Mouse (Mus musculus): ENCODE data around the gene Olfr370.
"Not testable (repeated sequence)": the region's sequence is repeated elsewhere in the genome, so short reads cannot be mapped to it uniquely, and the experiment has no call there.

Gene Olfr370

DNA sequence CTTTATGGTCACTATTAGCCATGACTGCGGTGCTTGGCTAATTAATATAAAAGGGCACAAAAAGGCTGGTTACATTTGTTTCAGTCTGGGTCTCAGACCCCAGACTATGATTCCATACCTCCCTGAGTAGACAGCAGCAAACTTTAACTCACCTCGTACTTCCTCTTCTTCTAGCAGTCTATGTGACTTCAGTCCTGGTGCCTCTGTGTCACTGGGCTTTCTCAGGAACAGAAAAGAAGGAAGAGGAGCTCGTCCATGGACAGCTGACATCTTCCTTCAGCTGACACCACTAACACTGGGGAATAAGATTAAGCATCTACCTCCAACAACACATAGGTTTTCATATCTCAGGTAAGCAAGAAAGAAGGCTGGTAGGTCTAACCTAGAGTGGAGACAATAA is at the start of gene Olfr370:
Gene Olfr370 (plus strand): TSS at position 45 of the 400 bp plus-strand sequence.
- no peak for DNase-seq (ENCODE audit: low spot score in 2 of 2)

- DNase-seq (ENCODE audit: low spot score in 2 of 2) = no peak
Observed at GRCm38 (mm10) chr8:83511696-83512095, 23.9 kb upstream of the Olfr370 start.

DNA sequence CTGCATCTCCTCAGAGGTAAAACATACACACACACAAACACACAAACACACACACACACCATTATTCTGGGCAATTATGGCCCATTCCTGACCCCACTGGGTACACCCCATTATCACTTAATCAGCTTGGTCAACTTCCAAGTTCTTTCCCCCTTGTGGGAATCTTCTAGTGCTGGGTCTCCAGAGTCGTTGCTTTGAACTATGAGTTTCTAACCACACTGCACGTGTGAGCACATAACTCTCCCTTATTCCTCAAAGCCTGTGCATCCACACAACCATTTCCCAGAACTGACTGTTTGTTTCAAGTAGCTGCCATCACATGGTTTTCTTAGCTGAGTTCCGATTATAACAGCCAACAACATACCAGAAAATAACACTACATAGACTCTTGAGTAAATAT is 15.1 kb upstream of the Olfr370 start:
- DNase-seq (ENCODE audit: low spot score in 2 of 2) = no peak

DNA sequence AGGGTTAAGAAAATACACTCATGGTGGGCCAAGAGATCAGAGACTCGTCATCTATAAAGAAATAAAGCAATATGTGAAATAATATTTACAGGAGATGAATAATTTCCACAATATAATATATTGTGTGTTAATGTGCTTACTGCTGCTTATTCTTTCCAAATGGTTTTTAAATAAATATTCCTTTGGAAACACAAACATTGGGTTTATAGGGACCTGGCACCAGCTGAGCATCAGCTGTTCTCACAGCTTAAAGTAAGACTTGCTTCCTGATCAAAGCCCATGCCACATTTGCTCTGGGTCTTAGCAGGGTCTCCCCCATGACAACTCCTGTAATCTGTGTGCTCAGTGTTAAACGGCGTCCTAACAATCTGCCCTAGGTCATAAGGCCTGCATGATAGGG is 14.7 kb upstream of the Olfr370 start:
- DNase-seq (ENCODE audit: low spot score in 2 of 2) = not testable (repeated sequence)

- DNase-seq (ENCODE audit: low spot score in 2 of 2) = no peak
Observed at GRCm38 (mm10) chr8:83521310-83521709, 14.3 kb upstream of the Olfr370 start.

- DNase-seq (ENCODE audit: low spot score in 2 of 2) = no peak
Observed at GRCm38 (mm10) chr8:83534802-83535201, 778 bp upstream of the Olfr370 start.

GRCm38 (mm10) chr8:83562669-83563068 is 27.1 kb downstream of the Olfr370 start:
- no peak for DNase-seq (ENCODE audit: low spot score in 2 of 2)

- DNase-seq (ENCODE audit: low spot score in 2 of 2) = no peak
Observed at GRCm38 (mm10) chr8:83563246-83563645, 27.7 kb downstream of the Olfr370 start.

- no peak for DNase-seq (ENCODE audit: low spot score in 2 of 2)
Observed at GRCm38 (mm10) chr8:83565731-83566375, 30.3 kb downstream of the Olfr370 start.

- peak; percentile 93 to 97 for DNase-seq (ENCODE audit: low spot score in 2 of 2)
Observed at GRCm38 (mm10) chr8:83566469-83567395, 31.2 kb downstream of the Olfr370 start, which contains the start of gene Ndufb7. Gene Ndufb7 (plus strand): TSS chr8:83566671.

GRCm38 (mm10) chr8:83567668-83568067 is 32.1 kb downstream of the Olfr370 start:
- no peak for DNase-seq (ENCODE audit: low spot score in 2 of 2)

DNA sequence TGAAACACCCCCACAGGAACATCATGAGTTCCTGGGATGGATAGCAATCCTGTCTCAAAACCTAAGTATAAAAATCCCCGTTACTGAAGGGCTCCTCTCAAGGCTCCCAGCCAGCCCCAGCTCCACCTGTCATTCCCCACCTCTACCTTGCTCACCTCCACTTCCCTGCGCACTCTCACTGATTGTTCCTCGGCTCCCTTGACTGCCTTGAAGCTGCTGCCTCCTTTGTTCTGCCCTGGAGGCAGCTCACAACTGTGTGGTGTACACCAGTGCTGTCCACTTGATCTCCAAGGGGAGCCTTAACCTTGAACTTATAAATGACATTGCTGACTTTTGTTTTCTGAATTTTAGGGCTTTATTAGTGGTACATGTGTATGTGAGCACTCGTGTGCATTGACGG is 32.5 kb downstream of the Olfr370 start:
- DNase-seq (ENCODE audit: low spot score in 2 of 2) = no peak

GRCm38 (mm10) chr8:83568755-83569154 is 33.2 kb downstream of the Olfr370 start:
- DNase-seq (ENCODE audit: low spot score in 2 of 2) = no peak

DNA sequence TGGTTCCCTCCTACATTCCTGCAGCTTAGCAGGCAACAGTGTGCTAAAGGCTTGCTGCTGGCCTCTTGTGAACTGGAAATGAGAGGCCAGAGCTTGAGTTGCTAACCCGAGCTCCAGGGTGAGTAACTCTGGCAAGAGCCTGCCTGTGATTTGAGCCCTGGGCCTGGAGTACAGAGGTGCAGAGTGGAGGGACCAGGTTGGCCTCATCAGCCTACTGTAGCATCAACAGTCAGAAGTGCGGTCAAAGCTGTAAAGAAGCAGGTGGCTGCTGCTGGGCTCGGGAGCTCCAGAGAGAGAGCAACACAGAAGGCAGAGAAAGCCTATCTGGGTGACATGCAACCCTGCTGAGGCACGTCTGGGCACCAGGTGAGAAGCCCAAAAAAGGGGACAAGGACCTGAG is 33.6 kb downstream of the Olfr370 start:
- no peak for DNase-seq (ENCODE audit: low spot score in 2 of 2)

DNA sequence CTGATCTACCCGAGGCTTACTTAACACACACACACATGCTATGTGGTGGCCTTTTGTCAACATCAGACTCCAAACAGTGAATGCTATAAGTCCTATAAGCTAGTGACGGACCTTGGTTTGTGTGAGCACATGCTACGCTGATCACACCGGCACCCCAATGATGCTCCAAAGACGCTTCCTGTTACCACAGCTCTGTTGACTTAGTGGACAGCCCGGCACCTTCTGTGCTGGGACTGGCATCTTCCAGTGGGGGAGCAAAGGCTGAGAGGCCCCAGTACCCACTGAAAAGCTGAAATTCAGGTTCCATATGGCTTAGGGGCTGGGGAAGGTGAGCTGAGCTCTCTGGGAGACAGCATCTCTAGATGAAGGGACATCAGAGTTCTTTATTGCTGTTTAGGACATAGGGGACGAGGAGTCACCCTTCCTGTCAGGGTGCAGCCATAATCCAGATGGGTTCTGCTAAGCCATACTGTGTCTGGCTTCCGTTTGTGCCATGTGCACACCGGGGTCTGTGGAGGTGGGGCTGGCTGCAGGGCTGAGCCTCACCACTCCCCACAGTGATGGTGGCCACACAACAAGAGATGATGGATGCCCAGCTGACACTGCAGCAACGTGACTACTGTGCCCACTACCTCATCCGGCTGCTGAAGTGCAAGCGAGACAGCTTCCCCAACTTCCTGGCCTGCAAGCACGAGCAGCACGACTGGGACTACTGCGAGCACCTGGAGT is 34.9 kb downstream of the Olfr370 start:
- no peak for DNase-seq (ENCODE audit: low spot score in 2 of 2)

- DNase-seq (ENCODE audit: low spot score in 2 of 2) = not testable (repeated sequence)
Observed at GRCm38 (mm10) chr8:83571001-83571340, 35.4 kb downstream of the Olfr370 start.

- no peak for DNase-seq (ENCODE audit: low spot score in 2 of 2)
Observed at GRCm38 (mm10) chr8:83571791-83572190, 36.2 kb downstream of the Olfr370 start.

DNA sequence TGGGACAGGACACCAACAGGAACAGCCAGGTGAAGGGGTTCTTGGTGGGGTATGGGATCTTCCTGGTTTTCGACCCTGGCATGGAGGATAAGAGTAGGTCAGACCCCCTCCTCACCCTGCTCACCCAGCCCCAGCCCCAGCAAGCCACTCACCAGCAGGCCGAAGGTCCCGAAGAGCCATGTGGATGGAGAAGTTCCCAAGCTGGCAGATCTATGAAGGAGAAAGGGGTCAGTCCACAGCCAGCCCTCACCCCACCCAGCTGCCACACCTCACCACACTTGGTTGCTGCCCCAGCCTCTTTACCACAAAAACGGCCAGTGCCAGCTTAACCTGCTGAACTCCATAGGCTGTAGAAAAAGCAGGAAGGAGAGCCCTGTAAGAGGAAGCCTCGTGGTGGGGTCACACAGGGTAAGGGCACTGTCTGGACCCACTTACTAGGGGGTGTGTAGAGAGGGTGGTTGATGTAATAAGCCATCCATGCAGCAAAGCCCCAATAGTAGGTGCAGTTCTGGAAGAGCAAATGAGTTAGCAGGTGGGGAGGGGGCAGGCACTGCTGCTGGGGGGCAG is 36.7 kb downstream of the Olfr370 start:
- no peak for DNase-seq (ENCODE audit: low spot score in 2 of 2)

- peak in 1 of 2 experiments; percentile 8 for DNase-seq (ENCODE audit: low spot score in 2 of 2)
Observed at GRCm38 (mm10) chr8:83573140-83573875, 37.7 kb downstream of the Olfr370 start.

- no peak for DNase-seq (ENCODE audit: low spot score in 2 of 2)
Observed at GRCm38 (mm10) chr8:83574631-83575315, 39.2 kb downstream of the Olfr370 start.

All from urinary bladder, adult 18-20 months (tissue).